In the genomic region with DNA sequence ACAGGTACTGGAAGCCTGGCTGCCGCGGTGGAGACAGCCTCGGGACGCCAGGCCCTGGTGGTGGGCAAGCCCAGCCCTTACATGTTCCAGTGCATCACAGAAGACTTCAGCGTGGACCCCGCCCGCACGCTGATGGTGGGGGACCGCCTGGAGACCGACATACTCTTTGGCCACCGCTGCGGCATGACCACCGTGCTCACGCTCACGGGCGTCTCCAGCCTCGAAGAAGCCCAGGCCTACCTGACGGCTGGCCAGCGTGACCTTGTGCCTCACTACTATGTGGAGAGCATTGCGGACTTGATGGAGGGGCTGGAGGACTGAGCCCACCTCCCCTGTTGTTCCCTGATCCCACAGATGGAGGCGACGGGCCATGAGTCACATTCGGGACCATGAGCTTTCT, we compare ENCODE assay signal across 27 mouse cellular contexts. TPM values are rescaled to one million over a fixed set of nuclear protein-coding genes. Genes with fewer than 3 reads are reported as not detected.
A peak's percentile ranks its signal among the peaks of the same experiment; 100 is the strongest.
DNase-seq lines count a peak whose midpoint lies in the region; TF ChIP-seq lines count a peak whose summit lies in the region.
"Had no signal": no experiment of that assay in that cellular context is flagged by ENCODE, and none has a peak within 500 bp of the region (broad histone marks: within the 10 kb centered on the region; RNA-seq: fewer than 3 reads in every experiment).

No protein-coding gene starts in this region.

- H3K27me3 ChIP-seq in heart, embryonic 10.5 days (ENCODE audit: insufficient read depth, poor library complexity, severe bottlenecking) = no peaks in the 10 kb centered on the region
- H3K27me3 ChIP-seq in embryonic facial prominence, embryonic 10.5 days (replicated peaks; ENCODE audit: low read depth, poor library complexity, severe bottlenecking) = no peaks in the 10 kb centered on the region
- H3K27me3 ChIP-seq: forebrain, embryonic 15.5 days; limb, embryonic 12.5 days; lung, embryonic 15.5 days; neural tube, embryonic 15.5 days had no signal

- peak; percentile 92 for DNase-seq in heart, adult 11 months
- DNase-seq in heart, embryonic 10.5 days (ENCODE audit: low spot score) = no peak
- DNase-seq in layer of hippocampus, adult 2 months (ENCODE audit: low spot score in 2 of 2) = no peak
- DNase-seq in layer of hippocampus, postnatal 14 days (ENCODE audit: low spot score in 2 of 2) = no peak
- DNase-seq in embryonic facial prominence, embryonic 10.5 days (ENCODE audit: low spot score) = no peak
- no peak for DNase-seq in B cell, adult 2 months
- no peak for DNase-seq in lung, postnatal 14 days
- DNase-seq: adrenal gland, postnatal 14 days; cerebellum, postnatal 14 days; gastrocnemius, postnatal 36 days; kidney, adult 18-20 months; layer of hippocampus, postnatal 36 days; lung, postnatal 4 days; right cerebral cortex, adult 18-20 months; right cerebral cortex, postnatal 4 days; thymus, postnatal 14 days had no signal

- no peak overlapping the region for H3K4me3 ChIP-seq in heart, embryonic 10.5 days
- H3K4me3 ChIP-seq in layer of hippocampus, adult 2 months = no peak overlapping the region
- H3K4me3 ChIP-seq in embryonic facial prominence, embryonic 10.5 days = 0 out of 2 replicates have a peak overlapping the region, but pooled peaks have one; percentile 4
- H3K4me3 ChIP-seq: forebrain, embryonic 15.5 days; limb, embryonic 12.5 days; lung, embryonic 15.5 days; neural tube, embryonic 15.5 days had no signal

- whole genome bisulfite sequencing in heart, embryonic 10.5 days = 92% methylated on average over 23 of the region's 23 CpGs
- 92% methylated on average over 23 of the region's 23 CpGs for WGBS in embryonic facial prominence, embryonic 10.5 days

- peaks cover 41% of the 10 kb centered on the region for H3K4me1 ChIP-seq in heart, embryonic 10.5 days
- H3K4me1 ChIP-seq in embryonic facial prominence, embryonic 10.5 days = peaks cover 42% of the 10 kb centered on the region

- no peaks in the 10 kb centered on the region for H3K9me3 ChIP-seq in heart, embryonic 10.5 days
- no peaks in the 10 kb centered on the region for H3K9me3 ChIP-seq in embryonic facial prominence, embryonic 10.5 days
- H3K9me3 ChIP-seq: forebrain, embryonic 15.5 days; limb, embryonic 12.5 days; lung, embryonic 15.5 days; neural tube, embryonic 15.5 days had no signal

- TF ChIP-seq CTCF in layer of hippocampus, adult 2 months (conservative IDR thresholded peaks at IDR 0.05) = no peak

- H3K36me3 ChIP-seq in heart, embryonic 10.5 days = peaks cover 20% of the 10 kb centered on the region
- peaks cover 41% of the 10 kb centered on the region for H3K36me3 ChIP-seq in embryonic facial prominence, embryonic 10.5 days (replicated peaks)

- H3K27ac ChIP-seq in heart, embryonic 10.5 days = no peak overlapping the region
- peak overlapping the region; percentile 23; the same call in 1 of the 2 replicates for H3K27ac ChIP-seq in layer of hippocampus, adult 2 months
- H3K27ac ChIP-seq in embryonic facial prominence, embryonic 10.5 days (replicated peaks) = no peak overlapping the region
- H3K27ac ChIP-seq: forebrain, embryonic 15.5 days; kidney, postnatal 0 days; limb, embryonic 12.5 days; liver, embryonic 14.5 days; lung, embryonic 15.5 days; neural tube, embryonic 15.5 days had no signal

RNA-seq across cellular contexts. Expression of gene Pdxp, which starts 4.4 kb away (rescaled TPM):
- polyA plus RNA-seq in heart, embryonic 10.5 days (2016; fragmentation: Nextera tagmentation; extraction: Ambion mirVana) = 26.5 and 35.7 TPM in 2 replicates
- 100 to 1,000 TPM; 162 to 172 TPM for total RNA-seq in layer of hippocampus, adult 2 months (2021)
- total RNA-seq in layer of hippocampus, postnatal 14 days (2021) = 100 to 1,000 TPM; 141 to 146 TPM
- 32.6 and 36.5 TPM in 2 replicates for polyA plus RNA-seq in embryonic facial prominence, embryonic 10.5 days (2016; fragmentation: Nextera tagmentation; extraction: Ambion mirVana)

RNA-seq across cellular contexts. Expression of gene Lgals1, which starts 8.4 kb away (rescaled TPM):
- 427 and 466 TPM in 2 replicates for polyA plus RNA-seq in heart, embryonic 10.5 days (2016; fragmentation: Nextera tagmentation; extraction: Ambion mirVana)
- 10 to 100 TPM; 18.9 to 20.2 TPM for total RNA-seq in layer of hippocampus, adult 2 months (2021)
- 10 to 100 TPM; 15.3 to 27.0 TPM for total RNA-seq in layer of hippocampus, postnatal 14 days (2021)
- polyA plus RNA-seq in embryonic facial prominence, embryonic 10.5 days (2016; fragmentation: Nextera tagmentation; extraction: Ambion mirVana) = 241 and 316 TPM in 2 replicates

RNA-seq across cellular contexts. Expression of gene Nol12, which starts 16.6 kb away (rescaled TPM):
- polyA plus RNA-seq in heart, embryonic 10.5 days (2016; fragmentation: Nextera tagmentation; extraction: Ambion mirVana) = 45.8 and 70.0 TPM in 2 replicates
- total RNA-seq in layer of hippocampus, adult 2 months (2021) = 10 to 100 TPM; 41.4 to 41.8 TPM
- total RNA-seq in layer of hippocampus, postnatal 14 days (2021) = 10 to 100 TPM; 35.9 to 36.1 TPM
- polyA plus RNA-seq in embryonic facial prominence, embryonic 10.5 days (2016; fragmentation: Nextera tagmentation; extraction: Ambion mirVana) = 69.2 and 71.5 TPM in 2 replicates

RNA-seq across cellular contexts. Expression of gene Sh3bp1, which starts 18.6 kb away (rescaled TPM):
- 33.8 and 44.4 TPM in 2 replicates for polyA plus RNA-seq in heart, embryonic 10.5 days (2016; fragmentation: Nextera tagmentation; extraction: Ambion mirVana)
- 10 to 100 TPM; 27.7 to 41.8 TPM for total RNA-seq in layer of hippocampus, adult 2 months (2021)
- 10 to 100 TPM; 16.1 to 16.8 TPM for total RNA-seq in layer of hippocampus, postnatal 14 days (2021)
- polyA plus RNA-seq in embryonic facial prominence, embryonic 10.5 days (2016; fragmentation: Nextera tagmentation; extraction: Ambion mirVana) = 35.6 and 36.1 TPM in 2 replicates

RNA-seq across cellular contexts. Expression of gene Gm49510, which starts 18.7 kb away (rescaled TPM):
- 0.11 and 0.38 TPM in 2 replicates for polyA plus RNA-seq in heart, embryonic 10.5 days (2016; fragmentation: Nextera tagmentation; extraction: Ambion mirVana)
- total RNA-seq in layer of hippocampus, adult 2 months (2021) = under 1 TPM in 1 of 2 experiments, not detected in 1; 0.27 TPM
- total RNA-seq in layer of hippocampus, postnatal 14 days (2021) = under 1 TPM in 1 of 2 experiments, not detected in 1; 0.25 TPM
- 0.34 and 0.74 TPM in 2 replicates for polyA plus RNA-seq in embryonic facial prominence, embryonic 10.5 days (2016; fragmentation: Nextera tagmentation; extraction: Ambion mirVana)
- total RNA-seq: adrenal gland, postnatal 14 days; gastrocnemius, postnatal 36 days; heart, adult 8-10 months; hematopoietic stem cell, adult 5-6 weeks; left cerebral cortex, postnatal 10 days had no signal
- polyA plus RNA-seq: forebrain, embryonic 15.5 days; midbrain, embryonic 16.5 days; neural tube, embryonic 15.5 days; stomach, embryonic 14.5 days had no signal
